Mouse (Mus musculus) liver, embryonic 14.5 days (tissue): ENCODE data around the gene Clec2i. TPM values are rescaled to one million over a fixed set of nuclear protein-coding genes. Genes with fewer than 3 reads are reported as not detected.

Experiments
- ATAC-seq: fragments of 200-750 bp; cut with Nextera tagmentation; 2 replicates; pipeline ENCODE4 v1.8.0; 2017; ENCODE audit warnings: moderate number of reproducible peaks, mild to moderate bottlenecking, moderate library complexity; ENCODE audit not compliant: insufficient read depth
- DNase-seq, 3 experiments: peaks; one replicate each; pipeline ENCODE4 v3.0.0-alpha.2; 2012 to 2013; ENCODE audit warnings: low read depth in 3 of 3, low spot score in 3 of 3
- H3K27ac ChIP-seq: fragments of 300-500 bp; sonication (generic); 2 replicates; pipeline ENCODE4 v1.5.1; 2014; ENCODE audit warnings: moderate library complexity, mild to moderate bottlenecking, control low read depth, inconsistent platforms
- H3K27me3 ChIP-seq: fragments of 300-500 bp; sonication (generic); 2 replicates; pipeline ENCODE4 v1.6.1; 2014; ENCODE audit warnings: mild to moderate bottlenecking, low read length, moderate library complexity; ENCODE audit not compliant: control insufficient read depth, insufficient read depth
- H3K36me3 ChIP-seq: fragments of 300-500 bp; sonication (generic); replicated peaks from 2 replicates; pipeline ENCODE4 v1.6.1; 2014; ENCODE audit warnings: low read depth; ENCODE audit not compliant: control insufficient read depth, insufficient read depth
- H3K4me1 ChIP-seq, 2 experiments: fragments of 200-500 bp in 1 of 2; fragments of 300-500 bp in 1 of 2; sonication (generic) in 1 of 2; replicated peaks; 2 replicates each; pipeline ENCODE4 v1.6.1; 2012 to 2014; ENCODE audit warnings: antibody characterized with exemption in 1 of 2, inconsistent platforms in 1 of 2, low read length in 1 of 2; ENCODE audit not compliant: control insufficient read depth in 2 of 2, insufficient read depth in 2 of 2
- H3K4me2 ChIP-seq: fragments of 300-500 bp; sonication (generic); 2 replicates; pipeline ENCODE4 v1.6.1; 2014; ENCODE audit warnings: low read depth, mild to moderate bottlenecking, control low read depth, moderate library complexity
- H3K4me3 ChIP-seq, 2 experiments: fragments of 200-500 bp in 1 of 2; fragments of 300-500 bp in 1 of 2; sonication (generic) in 1 of 2; 2 replicates each; pipeline ENCODE4 v1.5.1; 2012 to 2014; ENCODE audit warnings: low read depth in 2 of 2, low read length in 2 of 2, mild to moderate bottlenecking in 2 of 2, control low read depth in 1 of 2, inconsistent platforms in 1 of 2, moderate library complexity in 1 of 2; ENCODE audit not compliant: insufficient read depth in 1 of 2
- H3K9ac ChIP-seq: fragments of 300-500 bp; sonication (generic); replicated peaks from 2 replicates; pipeline ENCODE4 v1.6.1; 2014; ENCODE audit warnings: mild to moderate bottlenecking, control low read depth, moderate library complexity
- H3K9me3 ChIP-seq: fragments of 300-500 bp; sonication (generic); 2 replicates; pipeline ENCODE4 v1.6.1; 2016; ENCODE audit warnings: low read length, mixed read lengths; ENCODE audit not compliant: control insufficient read depth
- CTCF ChIP-seq: IDR thresholded peaks from 2 replicates; pipeline ENCODE4 v1.5.1; 2016; ENCODE audit warnings: antibody characterized with exemption, low read depth, control low read depth
- EP300 ChIP-seq: IDR thresholded peaks from 2 replicates; pipeline ENCODE4 v1.6.1; 2016; ENCODE audit warnings: antibody characterized with exemption, low read depth
- WGBS: fragments of 180-500 bp; shearing (Covaris S2); extraction: QIAGEN DNeasy Blood & Tissue Kit; methylation state at CpG from one replicate; pipeline ENCODE4 v1.1.7; 2014; ENCODE audit not compliant: insufficient replicate concordance; 5-methylcytosine and 5-hydroxymethylcytosine counted together
- polyA plus RNA-seq, 2 experiments: library from polyadenylated mRNA; depleted of rRNA in 1 of 2; stranded (reverse) in 1 of 2; unstranded in 1 of 2; fragments of >200 nt; fragmentation: Nextera tagmentation in 1 of 2; extraction: Ambion mirVana in 1 of 2; gene quantifications; 2 replicates each; pipeline versions ENCODE4 v1.2.1 to v1.2.3; 2012 to 2014

Clec2i gene
- polyA plus RNA-seq, 2 experiments: 0.08 to 0.10 TPM

GRCm38 (mm10) chr6:128850671-128851070, 36.7 kb upstream of the Clec2i start:
- no peak overlapping the region for H3K27ac ChIP-seq
- WGBS: 37% methylated on average over 2 of the region's 2 CpGs
- peaks cover 0 to 9% of the 10 kb centered on the region in 2 experiments; a peak in 2 of 4 replicates for H3K4me1 ChIP-seq

GRCm38 (mm10) chr6:128851151-128851550, 36.2 kb upstream of the Clec2i start:
- H3K9me3 ChIP-seq: no peaks in the 10 kb centered on the region
- no peak overlapping the region for H3K27ac ChIP-seq
- no peaks in the 10 kb centered on the region for H3K36me3 ChIP-seq
- H3K4me3 ChIP-seq: no peak overlapping the region
- H3K4me1 ChIP-seq: peaks cover 0 to 12% of the 10 kb centered on the region in 2 experiments; a peak in 2 of 4 replicates
- H3K4me2 ChIP-seq: no peak overlapping the region
- H3K9ac ChIP-seq: no peak overlapping the region
- no peaks in the 10 kb centered on the region for H3K27me3 ChIP-seq
- no peak for DNase-seq
- no peak for ATAC-seq
- TF ChIP-seq EP300: no peak
- no peak for TF ChIP-seq CTCF
- 45% methylated on average over 2 of the region's 2 CpGs for WGBS

More at GRCm38 (mm10) chr6:128850671-128851070, 36.7 kb upstream of the Clec2i start:
- Histone ChIP-seq H3K27me3 (no peaks in the 10 kb centered on the region), H3K4me3 (no peak overlapping the region), H3K36me3 (no peaks in the 10 kb centered on the region), H3K9me3 (no peaks in the 10 kb centered on the region), H3K4me2 (no peak overlapping the region), H3K9ac (no peak overlapping the region)
- no peak for TF ChIP-seq CTCF
- no peak for TF ChIP-seq EP300
- DNase-seq (no peak), ATAC-seq (no peak)

- no peak for ATAC-seq
- WGBS: 28% methylated on average over 3 of the region's 3 CpGs
- Histone ChIP-seq H3K4me2 (no peak overlapping the region), H3K27me3 (no peaks in the 10 kb centered on the region), H3K36me3 (no peaks in the 10 kb centered on the region), H3K9ac (no peak overlapping the region), H3K4me3 (no peak overlapping the region), H3K27ac (no peak overlapping the region), H3K9me3 (no peaks in the 10 kb centered on the region), H3K4me1 (peaks cover 0 to 12% of the 10 kb centered on the region in 2 experiments; a peak in 2 of 4 replicates)
- TF ChIP-seq CTCF: no peak
- no peak for TF ChIP-seq EP300
- DNase-seq: no peak
Measured at GRCm38 (mm10) chr6:128852766-128853165, 34.6 kb upstream of the Clec2i start.

- H3K9ac ChIP-seq: no peak overlapping the region
- no peaks in the 10 kb centered on the region for H3K9me3 ChIP-seq
- DNase-seq (no peak), ATAC-seq (peak; percentile 24; the same call in 1 of the 2 replicates)
- peaks cover 0 to 12% of the 10 kb centered on the region in 2 experiments; a peak in 2 of 4 replicates for H3K4me1 ChIP-seq
- TF ChIP-seq CTCF: peak; percentile 71
- TF ChIP-seq EP300: no peak
- H3K27ac ChIP-seq: no peak overlapping the region
- 49% methylated on average over 12 of the region's 12 CpGs for WGBS
- no peaks in the 10 kb centered on the region for H3K27me3 ChIP-seq
- H3K4me2 ChIP-seq: no peak overlapping the region
- H3K4me3 ChIP-seq: no peak overlapping the region
- H3K36me3 ChIP-seq: no peaks in the 10 kb centered on the region
Measured at GRCm38 (mm10) chr6:128854024-128854820, 33.2 kb upstream of the Clec2i start.

GRCm38 (mm10) chr6:128854895-128855294, 32.5 kb upstream of the Clec2i start:
- H3K4me2 ChIP-seq: no peak overlapping the region
- ATAC-seq: no peak
- no peak overlapping the region for H3K9ac ChIP-seq
- no peaks in the 10 kb centered on the region for H3K9me3 ChIP-seq
- no peaks in the 10 kb centered on the region for H3K27me3 ChIP-seq
- whole genome bisulfite sequencing: 81% methylated on average over 3 of the region's 3 CpGs
- no peaks in the 10 kb centered on the region for H3K36me3 ChIP-seq
- peaks cover 0 to 12% of the 10 kb centered on the region in 2 experiments; a peak in 2 of 4 replicates for H3K4me1 ChIP-seq
- no peak for DNase-seq
- H3K4me3 ChIP-seq: no peak overlapping the region
- no peak overlapping the region for H3K27ac ChIP-seq
- TF ChIP-seq CTCF (no peak), EP300 (no peak)
